Mouse (Mus musculus): ENCODE results near the gene Alox8. TPM values are rescaled to one million over a fixed set of nuclear protein-coding genes. Genes with fewer than 3 reads are reported as not detected.

Gene Alox8
- polyA plus RNA-seq (2012; fragmentation: generic; extraction: Trizol) = 0.06 TPM
- long read RNA-seq, experiment 1, partial matches to known transcripts = 1 of 1 reads
- long read RNA-seq, experiment 1, other reads (novel, unspliced or antisense) = 0 of 1 reads
- long read RNA-seq, experiment 2, partial matches to known transcripts = 1 of 1 reads
- long read RNA-seq, experiment 2, other reads (novel, unspliced or antisense) = 0 of 1 reads

DNA sequence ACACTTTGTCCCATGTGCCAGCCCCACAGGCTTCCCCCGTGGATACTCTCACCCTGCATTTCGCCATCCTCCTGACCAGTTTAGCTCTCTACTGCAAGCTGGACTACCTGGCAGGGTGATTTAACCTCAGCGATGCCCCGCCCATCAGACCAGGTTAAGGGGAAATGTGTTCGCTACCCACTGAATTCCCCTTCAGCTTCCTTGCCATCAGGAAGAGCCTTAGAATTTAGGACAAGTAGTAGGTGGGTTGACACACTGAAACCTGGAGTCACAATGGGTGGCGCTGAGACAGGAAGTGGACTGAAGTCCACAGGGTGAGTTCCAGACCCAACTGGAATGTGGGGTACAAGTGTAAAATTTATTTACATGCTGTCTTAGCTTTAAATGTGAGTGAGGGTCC lies at the start of gene Alox8:
TSS of gene Alox8 (minus strand) at position 101 of the 400 bp plus-strand sequence.
- peaks cover 42% of the 10 kb centered on the region for H3K27me3 ChIP-seq (ENCODE audit: control insufficient read depth, insufficient read depth, insufficient read length)
- H3K79me3 ChIP-seq (ENCODE audit: low read depth) = no peaks in the 10 kb centered on the region
- no peak for TF ChIP-seq MYOD1 (IDR thresholded peaks at IDR 0.05; ENCODE audit: control insufficient read depth, insufficient read length, low read depth)
- no peak for TF ChIP-seq USF1 (IDR thresholded peaks at IDR 0.05; ENCODE audit: low read depth)
- TF ChIP-seq MAX (IDR thresholded peaks at IDR 0.05) = no peak
- TF ChIP-seq CTCF (IDR thresholded peaks at IDR 0.05; ENCODE audit: control insufficient read depth, insufficient read depth, insufficient read length) = no peak
- TF ChIP-seq FOSL1 (IDR thresholded peaks at IDR 0.05; ENCODE audit: insufficient read depth, low read length, poor library complexity, severe bottlenecking) = no peak
- no peaks in the 10 kb centered on the region for H3K36me3 ChIP-seq (ENCODE audit: control insufficient read depth, insufficient read depth)
- H3K79me2 ChIP-seq (ENCODE audit: control insufficient read depth, insufficient read depth) = no peaks in the 10 kb centered on the region
- H3K4me3 ChIP-seq (ENCODE audit: insufficient read depth, poor library complexity, severe bottlenecking) = no peak within 1 kb of the TSS
- H3ac ChIP-seq (ENCODE audit: control insufficient read depth, insufficient read length, low read depth) = no peak within 1 kb of the TSS

DNA sequence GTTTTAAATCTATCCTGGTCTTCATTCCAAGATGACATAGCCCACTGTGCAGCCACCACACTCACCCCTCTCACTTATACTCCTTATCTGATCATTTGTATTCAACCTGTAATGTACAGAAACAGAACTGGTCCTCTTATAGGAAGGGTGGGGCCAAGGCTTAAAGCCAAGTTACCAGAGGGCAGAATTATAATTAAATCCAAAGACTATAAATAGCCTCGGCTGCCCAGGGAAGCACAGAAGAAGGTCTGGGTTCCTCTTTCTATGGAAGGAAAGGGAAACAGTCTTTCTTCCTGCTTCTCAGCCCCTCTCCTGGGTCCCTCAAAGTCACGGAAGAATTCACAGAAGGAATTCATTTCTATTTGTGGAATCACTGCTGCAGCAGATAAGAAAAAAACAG lies 48.0 kb upstream of the Alox8 start:
- Histone ChIP-seq H3K36me3 (ENCODE audit: control insufficient read depth, insufficient read depth) (no peaks in the 10 kb centered on the region), H3ac (ENCODE audit: control insufficient read depth, insufficient read length, low read depth) (no peak overlapping the region), H3K27me3 (ENCODE audit: control insufficient read depth, insufficient read depth, insufficient read length) (no peaks in the 10 kb centered on the region), H3K79me3 (ENCODE audit: low read depth) (no peaks in the 10 kb centered on the region), H3K79me2 (ENCODE audit: control insufficient read depth, insufficient read depth) (no peaks in the 10 kb centered on the region), H3K4me3 (ENCODE audit: insufficient read depth, poor library complexity, severe bottlenecking) (no peak overlapping the region)
- TF ChIP-seq MYOD1 (IDR thresholded peaks at IDR 0.05; ENCODE audit: control insufficient read depth, insufficient read length, low read depth) (no peak), CTCF (IDR thresholded peaks at IDR 0.05; ENCODE audit: control insufficient read depth, insufficient read depth, insufficient read length) (no peak), USF1 (IDR thresholded peaks at IDR 0.05; ENCODE audit: low read depth) (no peak), CEBPB (IDR thresholded peaks at IDR 0.05; ENCODE audit: low read depth) (no peak), MAX (IDR thresholded peaks at IDR 0.05) (no peak), FOSL1 (IDR thresholded peaks at IDR 0.05; ENCODE audit: insufficient read depth, low read length, poor library complexity, severe bottlenecking) (no peak), MYOG (IDR thresholded peaks at IDR 0.05; ENCODE audit: control insufficient read depth, extremely low read depth, insufficient read length) (no peak)

DNA sequence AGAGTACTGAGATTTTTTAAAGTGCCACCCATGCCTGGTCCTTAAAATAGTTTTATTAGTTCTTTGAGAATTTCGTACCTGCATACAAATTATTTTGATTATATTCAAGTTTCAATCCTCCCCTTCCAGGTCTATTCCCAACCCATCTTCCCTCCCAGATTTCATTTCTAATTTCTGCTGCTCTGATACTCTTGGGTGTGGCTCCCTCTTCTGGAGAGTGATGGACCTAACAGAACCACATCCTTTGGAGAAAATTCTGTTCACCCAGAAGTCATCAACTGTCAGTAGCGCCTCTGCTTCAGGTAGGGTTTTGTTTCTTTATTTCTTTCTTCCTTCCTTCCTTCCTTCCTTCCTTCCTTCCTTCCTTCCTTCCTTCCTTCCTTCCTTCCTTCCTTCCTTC lies 47.3 kb upstream of the Alox8 start:
- TF ChIP-seq CEBPB (IDR thresholded peaks at IDR 0.05; ENCODE audit: low read depth) = no peak
- no peak for TF ChIP-seq MYOG (IDR thresholded peaks at IDR 0.05; ENCODE audit: control insufficient read depth, extremely low read depth, insufficient read length)
- TF ChIP-seq USF1 (IDR thresholded peaks at IDR 0.05; ENCODE audit: low read depth) = no peak
- TF ChIP-seq FOSL1 (IDR thresholded peaks at IDR 0.05; ENCODE audit: insufficient read depth, low read length, poor library complexity, severe bottlenecking) = no peak
- no peak for TF ChIP-seq MAX (IDR thresholded peaks at IDR 0.05)
- TF ChIP-seq CTCF (IDR thresholded peaks at IDR 0.05; ENCODE audit: control insufficient read depth, insufficient read depth, insufficient read length) = peak; percentile 6
- TF ChIP-seq MYOD1 (IDR thresholded peaks at IDR 0.05; ENCODE audit: control insufficient read depth, insufficient read length, low read depth) = no peak
- no peaks in the 10 kb centered on the region for H3K79me2 ChIP-seq (ENCODE audit: control insufficient read depth, insufficient read depth)

DNA sequence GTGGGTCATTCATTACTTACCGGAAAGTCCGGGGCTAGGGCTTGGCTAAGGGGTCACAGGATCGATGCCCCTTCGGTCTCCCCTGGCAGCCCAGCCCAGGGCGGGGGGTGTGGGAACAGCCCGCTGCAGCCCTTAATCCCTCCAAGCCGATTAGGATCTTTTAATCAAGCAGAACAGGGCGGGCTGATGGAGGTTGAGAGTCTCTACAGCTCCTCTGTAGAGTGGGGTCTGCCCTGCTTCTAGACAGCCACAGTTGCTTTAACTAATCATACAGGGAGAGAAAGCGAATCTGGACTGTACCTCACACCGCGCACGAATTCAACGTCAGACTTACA lies 39.2 kb upstream of the Alox8 start, which contains the start of gene Gucy2e:
TSS of gene Gucy2e (minus strand) at position 111 of the 335 bp plus-strand sequence.
- H3ac ChIP-seq (ENCODE audit: control insufficient read depth, insufficient read length, low read depth) = no peak within 1 kb of the TSS
- H3K79me2 ChIP-seq (ENCODE audit: control insufficient read depth, insufficient read depth) = no peaks in the 10 kb centered on the region
- H3K36me3 ChIP-seq (ENCODE audit: control insufficient read depth, insufficient read depth) = no peaks in the 10 kb centered on the region
- peaks cover 11% of the 10 kb centered on the region for H3K27me3 ChIP-seq (ENCODE audit: control insufficient read depth, insufficient read depth, insufficient read length)
- TF ChIP-seq FOSL1 (IDR thresholded peaks at IDR 0.05; ENCODE audit: insufficient read depth, low read length, poor library complexity, severe bottlenecking) = no peak
- no peak for TF ChIP-seq USF1 (IDR thresholded peaks at IDR 0.05; ENCODE audit: low read depth)
- TF ChIP-seq CTCF (IDR thresholded peaks at IDR 0.05; ENCODE audit: control insufficient read depth, insufficient read depth, insufficient read length) = no peak
- TF ChIP-seq MYOD1 (IDR thresholded peaks at IDR 0.05; ENCODE audit: control insufficient read depth, insufficient read length, low read depth) = no peak
- H3K4me3 ChIP-seq (ENCODE audit: insufficient read depth, poor library complexity, severe bottlenecking) = no peak within 1 kb of the TSS
- no peaks in the 10 kb centered on the region for H3K79me3 ChIP-seq (ENCODE audit: low read depth)

More for the DNA sequence above, 47.3 kb upstream of the Alox8 start:
- H3K36me3 ChIP-seq (ENCODE audit: control insufficient read depth, insufficient read depth) = no peaks in the 10 kb centered on the region
- no peaks in the 10 kb centered on the region for H3K79me3 ChIP-seq (ENCODE audit: low read depth)
- no peak overlapping the region for H3ac ChIP-seq (ENCODE audit: control insufficient read depth, insufficient read length, low read depth)
- H3K27me3 ChIP-seq (ENCODE audit: control insufficient read depth, insufficient read depth, insufficient read length) = no peaks in the 10 kb centered on the region
- H3K4me3 ChIP-seq (ENCODE audit: insufficient read depth, poor library complexity, severe bottlenecking) = no peak overlapping the region

DNA sequence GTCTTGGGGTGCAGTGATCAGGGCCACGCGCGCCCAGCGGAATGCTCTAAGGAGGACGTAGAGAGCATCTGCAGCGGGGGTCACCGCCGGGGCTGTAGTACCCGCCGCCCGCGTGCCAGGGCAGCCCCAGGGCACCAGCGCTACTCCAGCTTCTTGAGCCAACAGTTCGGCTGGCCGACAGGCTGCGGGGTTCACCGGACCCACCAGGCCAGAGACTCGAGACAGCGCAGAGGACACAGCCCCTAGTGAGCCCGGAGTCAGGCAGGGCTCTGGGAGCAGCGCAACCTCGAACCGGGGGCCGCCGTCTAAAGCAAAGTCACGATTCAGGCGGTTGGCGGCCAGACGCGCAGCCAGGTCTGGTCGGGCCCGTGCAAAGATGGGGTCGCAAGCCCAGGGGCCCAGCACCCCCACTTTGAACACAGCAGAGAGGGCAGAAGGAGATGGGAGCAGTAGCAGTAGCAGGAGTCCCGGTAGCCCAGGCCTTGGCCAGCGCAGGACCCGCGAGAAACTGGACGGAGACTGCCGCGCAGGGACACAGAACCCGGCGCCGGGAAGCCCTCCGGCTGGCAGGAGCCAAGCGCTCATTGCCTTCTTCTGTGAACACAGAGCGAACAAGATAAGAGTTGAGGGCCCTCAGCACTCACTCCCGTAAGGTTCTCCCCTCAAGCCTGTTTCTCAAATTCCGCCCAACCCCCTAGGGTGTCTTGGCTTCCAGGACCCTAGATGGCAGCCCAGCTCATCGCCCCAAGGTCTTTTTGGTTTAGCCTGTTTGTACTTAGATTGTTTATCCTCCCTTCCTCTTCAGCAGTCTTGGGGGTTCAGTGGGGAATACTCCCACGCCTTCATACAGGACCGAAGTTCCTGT lies 38.6 kb upstream of the Alox8 start:
- Histone ChIP-seq H3K79me2 (ENCODE audit: control insufficient read depth, insufficient read depth) (no peaks in the 10 kb centered on the region), H3ac (ENCODE audit: control insufficient read depth, insufficient read length, low read depth) (no peak overlapping the region), H3K79me3 (ENCODE audit: low read depth) (no peaks in the 10 kb centered on the region), H3K27me3 (ENCODE audit: control insufficient read depth, insufficient read depth, insufficient read length) (peaks cover 11% of the 10 kb centered on the region), H3K36me3 (ENCODE audit: control insufficient read depth, insufficient read depth) (no peaks in the 10 kb centered on the region), H3K4me3 (ENCODE audit: insufficient read depth, poor library complexity, severe bottlenecking) (no peak overlapping the region)
- TF ChIP-seq CEBPB (IDR thresholded peaks at IDR 0.05; ENCODE audit: low read depth) (no peak), MYOG (IDR thresholded peaks at IDR 0.05; ENCODE audit: control insufficient read depth, extremely low read depth, insufficient read length) (no peak), USF1 (IDR thresholded peaks at IDR 0.05; ENCODE audit: low read depth) (no peak)

Measured in C2C12 (cell line).